Mouse (Mus musculus) brown adipose tissue, adult 24 weeks (tissue): Measurements from ENCODE around the gene Eps15. TPM values are rescaled to one million over a fixed set of nuclear protein-coding genes. Genes with fewer than 3 reads are reported as not detected.

Experiments
- H3K27ac ChIP-seq: fragments of 200-500 bp; replicated peaks from 2 replicates; pipeline ENCODE4 v1.5.1; 2012; ENCODE audit warnings: low read depth, mild to moderate bottlenecking, low read length
- H3K4me1 ChIP-seq: fragments of 200-500 bp; 2 replicates; pipeline ENCODE4 v1.6.1; 2012; ENCODE audit warnings: low read length, mixed read lengths; ENCODE audit not compliant: control insufficient read depth, insufficient read depth, insufficient read length
- H3K4me3 ChIP-seq: fragments of 200-500 bp; 2 replicates; pipeline ENCODE4 v1.5.1; 2012; ENCODE audit warnings: low read depth, mild to moderate bottlenecking, low read length, moderate library complexity; ENCODE audit not compliant: insufficient read depth
- polyA plus RNA-seq: library from polyadenylated mRNA; stranded (reverse); fragments of >200 nt; gene quantifications from 2 replicates; pipeline ENCODE4 v1.2.4, GENCODE M21; 2012; ENCODE audit not compliant: missing spikeins, insufficient read depth, insufficient read length

Eps15 gene
- polyA plus RNA-seq, 1 experiment: 35.0 TPM

DNA sequence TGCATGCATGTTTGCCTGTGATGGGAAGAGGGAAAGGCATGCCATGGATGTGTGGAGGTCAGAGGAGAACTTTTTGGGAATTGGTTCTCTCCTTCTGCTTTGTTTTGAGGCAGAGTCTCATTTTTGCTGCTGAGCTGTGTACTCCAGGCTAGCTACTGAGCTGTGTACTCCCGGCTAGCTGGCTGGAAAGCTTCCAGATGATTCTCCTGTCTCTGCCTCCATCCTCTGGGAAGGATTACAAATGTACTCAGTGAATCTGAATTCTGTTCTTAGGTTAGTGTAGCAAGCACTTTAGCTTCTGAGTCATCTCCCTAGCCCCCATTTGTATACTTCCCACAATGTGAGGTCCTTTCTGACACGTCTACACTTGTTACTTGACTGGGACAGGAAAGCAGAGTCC, 143.4 kb downstream of the Eps15 start:
- Histone ChIP-seq H3K4me1 (no peaks in the 10 kb centered on the region), H3K27ac (no peak overlapping the region), H3K4me3 (no peak overlapping the region)

DNA sequence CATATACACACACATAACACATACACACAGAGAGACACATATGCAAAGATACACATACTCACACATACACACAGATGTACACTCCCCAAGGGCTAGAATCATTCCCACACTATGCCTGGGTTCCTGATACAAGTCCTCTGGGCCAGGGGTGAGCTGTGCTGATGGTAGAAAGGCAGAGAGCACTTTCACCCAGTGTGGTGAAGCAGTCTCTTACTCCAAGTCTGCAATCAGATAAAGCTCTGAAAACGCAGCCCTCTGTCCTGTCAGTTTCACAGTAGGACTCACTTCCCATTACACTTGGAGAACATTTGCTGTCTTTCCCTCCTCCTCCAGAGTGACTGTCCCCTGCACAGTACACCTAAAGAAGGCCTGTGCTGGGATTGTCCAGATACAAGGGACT, 147.0 kb downstream of the Eps15 start:
- no peaks in the 10 kb centered on the region; the same call in 1 of the 2 replicates for H3K4me1 ChIP-seq
- H3K27ac ChIP-seq: 0 out of 2 replicates have a peak overlapping the region, but pooled peaks have one; percentile 43
- no peak overlapping the region for H3K4me3 ChIP-seq

DNA sequence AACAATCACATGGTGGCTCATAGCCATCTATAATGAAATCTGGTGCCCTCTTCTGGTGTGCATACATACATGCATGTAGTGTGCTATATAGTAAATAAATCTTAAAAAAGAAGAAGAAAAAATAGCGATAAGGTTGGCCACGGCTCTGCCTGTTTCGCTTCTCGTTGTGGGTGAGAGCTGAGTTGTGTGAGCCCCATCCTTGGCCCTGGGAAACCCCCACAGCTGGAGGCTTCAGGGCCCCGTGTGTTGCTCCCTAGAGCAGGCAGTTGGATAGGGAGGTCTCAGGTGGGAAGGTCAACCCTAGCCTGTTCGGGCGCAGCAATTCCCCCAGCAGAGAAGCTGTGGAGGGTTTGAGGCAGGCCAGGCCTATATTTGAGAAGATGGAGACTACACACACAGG, 150.2 kb downstream of the Eps15 start:
- H3K27ac ChIP-seq: no peak overlapping the region
- H3K4me1 ChIP-seq: no peaks in the 10 kb centered on the region; the same call in 1 of the 2 replicates
- H3K4me3 ChIP-seq: no peak overlapping the region

DNA sequence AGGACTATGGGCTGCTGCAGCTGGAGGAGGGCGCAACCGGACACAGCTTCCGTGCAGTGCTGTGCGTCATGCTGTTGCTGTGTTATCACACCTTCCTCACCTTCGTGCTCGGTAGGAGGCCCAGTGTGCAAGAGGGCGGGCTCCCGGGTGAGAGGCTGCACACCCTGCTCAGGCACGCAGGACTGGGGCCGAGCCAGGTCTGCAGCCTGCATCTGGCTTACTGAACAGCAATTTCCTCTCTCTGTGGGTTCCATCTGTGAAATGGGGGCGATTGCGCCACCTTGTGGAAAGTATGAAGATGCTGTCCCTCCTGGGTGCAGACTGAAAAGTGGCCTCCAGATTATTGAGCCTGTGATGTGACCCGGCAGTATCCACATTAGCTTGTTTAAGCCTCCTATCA, 150.8 kb downstream of the Eps15 start:
- Histone ChIP-seq H3K27ac (no peak overlapping the region), H3K4me1 (no peaks in the 10 kb centered on the region; the same call in 1 of the 2 replicates), H3K4me3 (no peak overlapping the region)

DNA sequence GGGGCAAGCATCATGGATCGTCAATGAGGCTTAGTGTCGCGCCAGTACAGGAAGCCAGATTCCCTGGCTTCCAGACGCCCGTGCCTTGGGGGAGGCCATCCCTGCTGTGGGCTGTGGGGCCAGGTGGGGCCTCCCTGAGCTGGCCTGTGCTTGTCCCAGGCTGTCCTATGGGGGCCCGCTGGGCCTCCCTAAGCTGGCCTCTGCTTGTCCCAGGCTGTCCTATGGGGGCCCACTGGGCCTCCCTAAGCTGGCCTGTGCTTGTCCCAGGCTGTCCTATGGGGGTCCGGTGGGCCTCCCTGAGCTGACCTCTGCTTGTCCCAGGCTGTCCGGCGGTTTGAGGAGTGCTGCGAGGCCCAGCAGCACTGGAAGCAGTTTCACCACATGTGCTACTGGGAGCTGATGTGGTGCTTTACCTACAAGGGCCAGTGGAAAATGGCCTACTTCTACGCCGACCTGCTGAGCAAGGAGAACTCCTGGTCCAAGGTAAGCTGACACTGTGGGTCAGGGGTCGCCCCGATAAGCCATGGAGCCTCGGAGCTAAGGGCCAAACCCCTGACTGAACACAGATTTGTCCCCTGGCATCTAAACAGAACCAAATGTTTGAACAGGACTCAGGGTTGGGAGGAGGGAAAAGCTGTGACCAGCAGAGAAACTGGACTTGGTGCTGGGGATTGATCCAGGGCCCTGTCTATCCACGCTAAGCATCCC, 152.8 kb downstream of the Eps15 start:
- H3K4me3 ChIP-seq: no peak overlapping the region
- H3K27ac ChIP-seq: no peak overlapping the region

DNA sequence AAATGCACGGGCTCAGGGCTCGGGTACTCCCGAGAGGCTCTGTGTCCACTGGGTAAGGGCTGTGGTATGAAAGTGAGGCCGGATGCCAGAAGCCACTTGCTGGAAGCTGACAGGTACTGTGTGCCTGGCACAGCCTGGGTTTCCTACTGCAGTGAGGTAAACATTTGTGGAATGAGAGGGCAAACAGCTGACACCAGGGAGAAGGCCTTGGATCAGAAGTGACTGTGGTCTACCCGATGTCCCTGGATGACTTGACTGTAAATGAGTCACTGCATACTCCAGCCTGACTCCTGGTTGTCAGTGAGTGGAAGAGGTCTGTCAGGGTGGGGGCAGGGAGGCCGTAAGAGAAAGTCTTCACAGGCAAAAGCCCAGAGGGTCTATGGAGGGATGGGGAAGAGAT, 153.6 kb downstream of the Eps15 start:
- Histone ChIP-seq H3K4me3 (no peak overlapping the region), H3K4me1 (no peaks in the 10 kb centered on the region; the same call in 1 of the 2 replicates), H3K27ac (no peak overlapping the region)

More for the DNA sequence above, 152.8 kb downstream of the Eps15 start:
- no peaks in the 10 kb centered on the region; the same call in 1 of the 2 replicates for H3K4me1 ChIP-seq

DNA sequence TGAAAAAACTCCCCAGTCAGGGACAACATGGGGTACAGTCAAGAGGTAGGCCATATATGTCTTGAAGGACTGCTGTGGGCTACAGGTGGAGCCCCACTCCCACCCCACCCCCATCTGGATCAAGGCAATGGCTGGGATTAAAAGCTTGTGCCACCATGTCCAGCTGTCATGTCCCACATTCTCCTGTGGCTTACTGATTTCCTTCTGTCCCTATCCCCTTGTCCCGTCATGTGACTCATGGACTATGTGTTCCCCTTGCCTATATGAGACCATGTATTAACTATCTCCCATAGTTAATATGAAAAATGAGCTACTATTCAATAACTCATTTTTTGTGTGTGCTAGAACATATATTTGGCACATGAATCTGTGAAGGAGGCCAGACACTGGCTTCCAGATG, 154.2 kb downstream of the Eps15 start:
- H3K4me3 ChIP-seq: no peak overlapping the region
- no peak overlapping the region for H3K27ac ChIP-seq
- H3K4me1 ChIP-seq: no peaks in the 10 kb centered on the region; the same call in 1 of the 2 replicates

Other genes starting within 250 kb of the Eps15 start
- 110 and 120 TPM in 2 replicates for gene Osbpl9, start 78.0 kb upstream of the Eps15 start, polyA plus RNA-seq
- 0.96 TPM in 1 of 2 replicates, not detected in the other for gene Calr4, start 45.8 kb upstream of the Eps15 start, polyA plus RNA-seq
- gene Ttc39a, start 126.4 kb downstream of the Eps15 start, polyA plus RNA-seq: not detected in 2 replicates
- 140 and 204 TPM in 2 replicates for gene Rnf11, start 204.5 kb downstream of the Eps15 start, polyA plus RNA-seq